Mouse (Mus musculus) stomach, postnatal 0 days (tissue): ENCODE measurements around the gene Sgpp1.

Experiments used
- CTCF ChIP-seq: IDR thresholded peaks from 2 replicates; pipeline ENCODE4 v1.5.1; 2016; ENCODE audit warnings: antibody characterized with exemption, low read depth, mild to moderate bottlenecking, moderate library complexity
- EP300 ChIP-seq: optimal IDR thresholded peaks from 2 replicates; pipeline ENCODE3; 2016; ENCODE audit warnings: antibody characterized with exemption

GRCm38 (mm10) chr12:75772424-75773034 is 37.0 kb upstream of the Sgpp1 start:
- TF ChIP-seq CTCF: peak; percentile 83
- TF ChIP-seq EP300: no peak
